Mouse (Mus musculus) kidney, embryonic 14.5 days (tissue): ENCODE results near the gene Olfr66. TPM values are rescaled to one million over a fixed set of nuclear protein-coding genes. Genes with fewer than 3 reads are reported as not detected.

Experiments used
- ATAC-seq: fragments of 200-750 bp; cut with Nextera tagmentation; 2 replicates; pipeline ENCODE4 v1.8.0; 2017; ENCODE audit warnings: moderate number of reproducible peaks, mild to moderate bottlenecking, moderate TSS enrichment, moderate library complexity; ENCODE audit not compliant: low FRiP score, low TSS enrichment
- H3K27ac ChIP-seq: fragments of 300-500 bp; sonication (generic); 2 replicates; pipeline ENCODE4 v1.5.1; 2014; ENCODE audit warnings: low read depth, mild to moderate bottlenecking, low read length, moderate library complexity, mixed read lengths
- H3K27me3 ChIP-seq: fragments of 300-500 bp; sonication (generic); 2 replicates; pipeline ENCODE4 v1.6.1; 2014; ENCODE audit warnings: mild to moderate bottlenecking, low read length; ENCODE audit not compliant: control insufficient read depth, insufficient read depth
- H3K36me3 ChIP-seq: fragments of 300-500 bp; sonication (generic); 2 replicates; pipeline ENCODE4 v1.6.1; 2014; ENCODE audit warnings: low read length, mixed read lengths; ENCODE audit not compliant: control insufficient read depth, insufficient read depth
- H3K4me1 ChIP-seq: fragments of 300-500 bp; sonication (generic); 2 replicates; pipeline ENCODE4 v1.6.1; 2014; ENCODE audit warnings: low read length, mixed read lengths; ENCODE audit not compliant: control insufficient read depth, insufficient read depth
- H3K4me2 ChIP-seq: fragments of 300-500 bp; sonication (generic); replicated peaks from 2 replicates; pipeline ENCODE4 v1.6.1; 2014; ENCODE audit warnings: low read depth, mild to moderate bottlenecking, low read length
- H3K4me3 ChIP-seq: fragments of 300-500 bp; sonication (generic); 2 replicates; pipeline ENCODE4 v1.5.1; 2014; ENCODE audit warnings: mild to moderate bottlenecking, low read length
- H3K9ac ChIP-seq: fragments of 300-500 bp; sonication (generic); 2 replicates; pipeline ENCODE4 v1.6.1; 2014; ENCODE audit warnings: low read depth, mild to moderate bottlenecking, low read length, moderate library complexity
- H3K9me3 ChIP-seq: fragments of 300-500 bp; sonication (generic); 2 replicates; pipeline ENCODE4 v1.6.1; 2016; ENCODE audit warnings: low read length; ENCODE audit not compliant: control insufficient read depth
- WGBS: fragments of 180-500 bp; shearing (Covaris S2); extraction: QIAGEN DNeasy Blood & Tissue Kit; methylation state at CpG from one replicate; pipeline ENCODE4 v1.1.7; 2014; 5-methylcytosine and 5-hydroxymethylcytosine counted together
- polyA plus RNA-seq: library from polyadenylated mRNA; unstranded; fragments of >200 nt; fragmentation: Nextera tagmentation; extraction: Ambion mirVana; gene quantifications from 2 replicates; pipeline ENCODE4 v1.2.1, GENCODE M21; 2014

Gene Olfr66
- polyA plus RNA-seq, 1 experiment from 2014 or later = not detected

- Histone ChIP-seq H3K36me3 (no peaks in the 10 kb centered on the region), H3K4me1 (no peaks in the 10 kb centered on the region), H3K9ac (no peak overlapping the region), H3K4me2 (no peak overlapping the region), H3K4me3 (no peak overlapping the region), H3K27ac (no peak overlapping the region), H3K27me3 (no peaks in the 10 kb centered on the region), H3K9me3 (no peaks in the 10 kb centered on the region)
- WGBS = 57% methylated on average over 2 of the region's 2 CpGs
- ATAC-seq = no peak
Measured at GRCm38 (mm10) chr7:103844525-103845325, 41.3 kb downstream of the Olfr66 start.

DNA sequence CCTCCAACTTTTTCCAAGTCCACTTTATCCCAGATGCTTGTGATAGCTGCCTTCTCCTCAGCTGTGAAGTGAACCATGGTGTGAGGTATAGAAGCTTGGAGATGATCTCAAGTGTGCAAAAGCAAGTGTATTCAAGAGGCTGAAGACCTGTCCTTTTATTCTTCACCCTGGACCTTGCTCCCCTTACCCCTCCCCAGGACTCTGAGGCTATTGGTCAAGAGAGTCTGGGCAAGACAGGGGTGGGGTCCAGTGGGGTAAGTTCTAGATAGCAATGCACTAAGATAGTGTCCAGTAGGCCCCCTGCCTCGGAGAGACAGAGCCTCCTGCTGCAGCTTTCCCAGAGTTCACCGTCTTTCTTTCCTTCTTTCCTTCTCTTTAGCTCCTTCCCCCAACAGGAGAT, 43.0 kb downstream of the Olfr66 start, which contains the start of gene Hbb-bh1:
Gene Hbb-bh1 (minus strand): TSS at position 131 of the 400 bp plus-strand sequence.
- 86% methylated on average over 2 of the region's 2 CpGs for WGBS
- H3K9ac ChIP-seq = no peak within 1 kb of the TSS
- no peak for ATAC-seq
- H3K36me3 ChIP-seq = no peaks in the 10 kb centered on the region
- no peaks in the 10 kb centered on the region for H3K27me3 ChIP-seq
- H3K27ac ChIP-seq = no peak within 1 kb of the TSS
- H3K4me1 ChIP-seq = no peaks in the 10 kb centered on the region
- H3K4me2 ChIP-seq = no peak within 1 kb of the TSS
- no peak within 1 kb of the TSS for H3K4me3 ChIP-seq
- H3K9me3 ChIP-seq = no peaks in the 10 kb centered on the region

DNA sequence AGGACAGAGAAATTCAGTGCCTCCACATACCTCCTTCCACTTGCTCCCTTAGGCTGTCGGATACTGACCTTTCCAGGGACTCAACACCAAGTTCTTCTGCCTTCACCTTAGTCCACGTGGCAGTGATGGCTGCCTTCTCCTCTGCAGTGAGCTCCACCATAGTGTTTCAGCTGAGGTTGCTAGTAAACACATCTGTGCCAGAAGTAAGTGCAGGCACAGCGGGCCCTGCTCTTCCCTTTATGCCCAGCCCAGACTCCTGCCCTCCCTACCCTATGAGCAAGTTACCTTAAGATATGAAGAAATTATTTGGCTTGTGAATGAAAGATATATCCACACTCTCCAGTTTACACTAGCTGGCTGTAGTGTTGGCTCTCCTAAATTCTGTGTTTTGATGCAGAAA, 45.8 kb downstream of the Olfr66 start, which contains the start of gene Hbb-bh2:
Gene Hbb-bh2 (minus strand): TSS at position 253 of the 400 bp plus-strand sequence.
- Histone ChIP-seq H3K36me3 (no peaks in the 10 kb centered on the region), H3K9ac (no peak within 1 kb of the TSS), H3K4me2 (no peak within 1 kb of the TSS), H3K27me3 (no peaks in the 10 kb centered on the region), H3K4me1 (no peaks in the 10 kb centered on the region), H3K27ac (no peak within 1 kb of the TSS), H3K4me3 (no peak within 1 kb of the TSS), H3K9me3 (no peaks in the 10 kb centered on the region)
- 75% methylated on average over 3 of the region's 3 CpGs for WGBS
- no peak for ATAC-seq

Other genes starting within 250 kb of the Olfr66 start
- not detected in 2 replicates for gene Olfr622, start 243.6 kb downstream of the Olfr66 start, polyA plus RNA-seq
- not detected in 2 replicates for gene Olfr623, start 222.6 kb downstream of the Olfr66 start, polyA plus RNA-seq
- gene Olfr624, start 215.1 kb downstream of the Olfr66 start, polyA plus RNA-seq = 0.04 TPM in 1 of 2 replicates, not detected in the other
- not detected in 2 replicates for gene Olfr625-ps1, start 203.5 kb downstream of the Olfr66 start, polyA plus RNA-seq
- not detected in 2 replicates for gene Olfr243, start 171.6 kb downstream of the Olfr66 start, polyA plus RNA-seq
- gene Olfr628, start 155.9 kb downstream of the Olfr66 start, polyA plus RNA-seq = not detected in 2 replicates
- not detected in 2 replicates for gene Olfr629, start 141.3 kb downstream of the Olfr66 start, polyA plus RNA-seq
- gene Olfr630, start 128.9 kb downstream of the Olfr66 start, polyA plus RNA-seq = not detected in 2 replicates
- gene Olfr69, start 114.7 kb downstream of the Olfr66 start, polyA plus RNA-seq = not detected in 2 replicates
- not detected in 2 replicates for gene Olfr68, start 106.6 kb downstream of the Olfr66 start, polyA plus RNA-seq
- not detected in 2 replicates for gene Olfr67, start 94.4 kb downstream of the Olfr66 start, polyA plus RNA-seq
- 1,529 and 1,788 TPM in 2 replicates for gene Hbb-bt, start 72.3 kb downstream of the Olfr66 start, polyA plus RNA-seq
- gene Hbb-bs, start 58.2 kb downstream of the Olfr66 start, polyA plus RNA-seq = 3,842 and 4,307 TPM in 2 replicates
- gene Hbb-bh2, start 45.7 kb downstream of the Olfr66 start, polyA plus RNA-seq = not detected in 2 replicates
- gene Hbb-bh1, start 43.1 kb downstream of the Olfr66 start, polyA plus RNA-seq = 2.8 and 6.5 TPM in 2 replicates
- 578 and 855 TPM in 2 replicates for gene Hbb-y, start 33.0 kb downstream of the Olfr66 start, polyA plus RNA-seq
- gene Olfr64, start 8.2 kb upstream of the Olfr66 start, polyA plus RNA-seq = not detected in 2 replicates
- not detected in 2 replicates for gene Olfr65, start 17.2 kb upstream of the Olfr66 start, polyA plus RNA-seq
- gene Olfr631, start 42.6 kb upstream of the Olfr66 start, polyA plus RNA-seq = not detected in 2 replicates
- gene Olfr632, start 48.1 kb upstream of the Olfr66 start, polyA plus RNA-seq = not detected in 2 replicates
- not detected in 2 replicates for gene Olfr633, start 58.2 kb upstream of the Olfr66 start, polyA plus RNA-seq
- gene Olfr635, start 84.9 kb upstream of the Olfr66 start, polyA plus RNA-seq = 0.03 TPM in 1 of 2 replicates, not detected in the other
- gene Olfr638, start 112.5 kb upstream of the Olfr66 start, polyA plus RNA-seq = not detected in 2 replicates
- 0.03 TPM in 1 of 2 replicates, not detected in the other for gene Olfr639, start 131.1 kb upstream of the Olfr66 start, polyA plus RNA-seq
- gene Olfr640, start 139.3 kb upstream of the Olfr66 start, polyA plus RNA-seq = not detected in 2 replicates
- not detected in 2 replicates for gene Olfr641, start 149.2 kb upstream of the Olfr66 start, polyA plus RNA-seq
- not detected in 2 replicates for gene Olfr642, start 166.4 kb upstream of the Olfr66 start, polyA plus RNA-seq
- gene 4930516K23Rik, start 175.2 kb upstream of the Olfr66 start, polyA plus RNA-seq = not detected in 2 replicates
- gene Olfr644, start 185.6 kb upstream of the Olfr66 start, polyA plus RNA-seq = not detected in 2 replicates
- not detected in 2 replicates for gene Olfr645, start 199.2 kb upstream of the Olfr66 start, polyA plus RNA-seq
- not detected in 2 replicates for gene Olfr646, start 218.6 kb upstream of the Olfr66 start, polyA plus RNA-seq
- not detected in 2 replicates for gene Ubqln5, start 243.6 kb upstream of the Olfr66 start, polyA plus RNA-seq